Mouse (Mus musculus): Measurements from ENCODE around the gene Spata7. TPM values are rescaled to one million over a fixed set of nuclear protein-coding genes. Genes with fewer than 3 reads are reported as not detected.
"Not testable (repeated sequence)": the region's sequence is repeated elsewhere in the genome, so short reads cannot be mapped to it uniquely, and the experiment has no call there.

The Spata7 gene
- 10 to 100 TPM; 37.9 to 38.5 TPM for total RNA-seq (2021)

GRCm38 (mm10) chr12:98627392-98628259 lies at the start of gene Spata7:
Gene Spata7 (plus strand): TSS chr12:98628157.
- intact Hi-C loops (cut with DNase I), result loop anchor here (10.0 kb wide), 1 partner anchor 423 kb away; no protein-coding TSS in a partner anchor
- DNase-seq (ENCODE audit: extremely low spot score in 1 of 2, low spot score in 2 of 2), result peak; percentile 78 to 94

GRCm38 (mm10) chr12:98585302-98585701 lies 42.7 kb upstream of the Spata7 start:
- DNase-seq (ENCODE audit: extremely low spot score in 1 of 2, low spot score in 2 of 2), result no peak
- intact Hi-C loops (cut with DNase I), result no loop called here

- intact Hi-C loops (cut with DNase I), result no loop called here
- no peak for DNase-seq (ENCODE audit: extremely low spot score in 1 of 2, low spot score in 2 of 2)
Measured at GRCm38 (mm10) chr12:98588573-98588972, 39.4 kb upstream of the Spata7 start.

GRCm38 (mm10) chr12:98591016-98591415 lies 36.9 kb upstream of the Spata7 start:
- intact Hi-C loops (cut with DNase I), result no loop called here
- DNase-seq (ENCODE audit: extremely low spot score in 1 of 2, low spot score in 2 of 2), result no peak

- intact Hi-C loops (cut with DNase I), result no loop called here
- DNase-seq (ENCODE audit: extremely low spot score in 1 of 2, low spot score in 2 of 2), result no peak
Measured at GRCm38 (mm10) chr12:98600861-98601260, 27.1 kb upstream of the Spata7 start.

GRCm38 (mm10) chr12:98602114-98602513 lies 25.8 kb upstream of the Spata7 start:
- intact Hi-C loops (cut with DNase I), result no loop called here
- peak in 1 of 2 experiments; percentile 23 for DNase-seq (ENCODE audit: extremely low spot score in 1 of 2, low spot score in 2 of 2)

- intact Hi-C loops (cut with DNase I), result no loop called here
Measured at GRCm38 (mm10) chr12:98605264-98605663, 22.7 kb upstream of the Spata7 start.

GRCm38 (mm10) chr12:98606595-98607290 lies 21.2 kb upstream of the Spata7 start:
- no peak for DNase-seq (ENCODE audit: extremely low spot score in 1 of 2, low spot score in 2 of 2)
- intact Hi-C loops (cut with DNase I), result no loop called here

More at GRCm38 (mm10) chr12:98605264-98605663, 22.7 kb upstream of the Spata7 start:
- no peak for DNase-seq (ENCODE audit: extremely low spot score in 1 of 2, low spot score in 2 of 2)

GRCm38 (mm10) chr12:98610341-98610740 lies 17.6 kb upstream of the Spata7 start:
- intact Hi-C loops (cut with DNase I), result loop anchor here (5.0 kb wide), 1 partner anchor 33 kb away; the partner anchor contains the start of gene Kcnk10
- DNase-seq (ENCODE audit: extremely low spot score in 1 of 2, low spot score in 2 of 2), result no peak

- DNase-seq (ENCODE audit: extremely low spot score in 1 of 2, low spot score in 2 of 2), result no peak
- intact Hi-C loops (cut with DNase I), result loop anchor here (5.0 kb wide), 1 partner anchor 38 kb away; the partner anchor contains the start of gene Kcnk10
Measured at GRCm38 (mm10) chr12:98614910-98615508, 12.9 kb upstream of the Spata7 start.

GRCm38 (mm10) chr12:98615746-98616145 lies 12.2 kb upstream of the Spata7 start:
- intact Hi-C loops (cut with DNase I), result no loop called here
- DNase-seq (ENCODE audit: extremely low spot score in 1 of 2, low spot score in 2 of 2), result no peak

GRCm38 (mm10) chr12:98619496-98619895 lies 8.5 kb upstream of the Spata7 start:
- intact Hi-C loops (cut with DNase I), result no loop called here
- no peak for DNase-seq (ENCODE audit: extremely low spot score in 1 of 2, low spot score in 2 of 2)

GRCm38 (mm10) chr12:98620922-98621321 lies 7.0 kb upstream of the Spata7 start:
- peak in 1 of 2 experiments; percentile 25 for DNase-seq (ENCODE audit: extremely low spot score in 1 of 2, low spot score in 2 of 2)

GRCm38 (mm10) chr12:98623266-98623665 lies 4.7 kb upstream of the Spata7 start:
- DNase-seq (ENCODE audit: extremely low spot score in 1 of 2, low spot score in 2 of 2), result not testable (repeated sequence)
- intact Hi-C loops (cut with DNase I), result loop anchor here (5.0 to 10.0 kb wide), 3 partner anchors 296 to 418 kb away; no protein-coding TSS in a partner anchor

More at GRCm38 (mm10) chr12:98620922-98621321, 7.0 kb upstream of the Spata7 start:
- intact Hi-C loops (cut with DNase I), result loop anchor here (5.0 to 10.0 kb wide), 3 partner anchors 294 to 416 kb away; no protein-coding TSS in a partner anchor

- intact Hi-C loops (cut with DNase I), result loop anchor here (10.0 kb wide), 1 partner anchor 424 kb away; no protein-coding TSS in a partner anchor
- no peak for DNase-seq (ENCODE audit: extremely low spot score in 1 of 2, low spot score in 2 of 2)
Measured at GRCm38 (mm10) chr12:98628260-98628970, 458 bp downstream of the Spata7 start.

- intact Hi-C loops (cut with DNase I), result no loop called here
- DNase-seq (ENCODE audit: extremely low spot score in 1 of 2, low spot score in 2 of 2), result no peak
Measured at GRCm38 (mm10) chr12:98644852-98645251, 16.9 kb downstream of the Spata7 start.

- DNase-seq (ENCODE audit: extremely low spot score in 1 of 2, low spot score in 2 of 2), result no peak
- intact Hi-C loops (cut with DNase I), result no loop called here
Measured at GRCm38 (mm10) chr12:98656873-98657272, 28.9 kb downstream of the Spata7 start.

- intact Hi-C loops (cut with DNase I), result no loop called here
- no peak for DNase-seq (ENCODE audit: extremely low spot score in 1 of 2, low spot score in 2 of 2)
Measured at GRCm38 (mm10) chr12:98662617-98663016, 34.7 kb downstream of the Spata7 start.
